Mouse (Mus musculus) G1E (cell line): Measurements from ENCODE around the gene Slc25a33.

Experiments used
- CTCF ChIP-seq: IDR thresholded peaks from 2 replicates; pipeline ENCODE4 v1.5.1; 2012; ENCODE audit warnings: low read depth, low read length, inconsistent platforms, mixed read lengths
- GATA1 ChIP-seq: IDR thresholded peaks from 2 replicates; pipeline ENCODE4 v1.6.1; 2012; ENCODE audit warnings: borderline replicate concordance, low read length, inconsistent platforms, mixed read lengths
- GATA2 ChIP-seq: IDR thresholded peaks from 2 replicates; pipeline ENCODE4 v1.6.1; 2012; ENCODE audit warnings: low read depth, low read length, inconsistent platforms, borderline replicate concordance
- TAL1 ChIP-seq: conservative IDR thresholded peaks from 2 replicates; pipeline ENCODE4 v1.6.1; 2012; ENCODE audit warnings: low read depth, low read length, inconsistent platforms, mixed read lengths

DNA sequence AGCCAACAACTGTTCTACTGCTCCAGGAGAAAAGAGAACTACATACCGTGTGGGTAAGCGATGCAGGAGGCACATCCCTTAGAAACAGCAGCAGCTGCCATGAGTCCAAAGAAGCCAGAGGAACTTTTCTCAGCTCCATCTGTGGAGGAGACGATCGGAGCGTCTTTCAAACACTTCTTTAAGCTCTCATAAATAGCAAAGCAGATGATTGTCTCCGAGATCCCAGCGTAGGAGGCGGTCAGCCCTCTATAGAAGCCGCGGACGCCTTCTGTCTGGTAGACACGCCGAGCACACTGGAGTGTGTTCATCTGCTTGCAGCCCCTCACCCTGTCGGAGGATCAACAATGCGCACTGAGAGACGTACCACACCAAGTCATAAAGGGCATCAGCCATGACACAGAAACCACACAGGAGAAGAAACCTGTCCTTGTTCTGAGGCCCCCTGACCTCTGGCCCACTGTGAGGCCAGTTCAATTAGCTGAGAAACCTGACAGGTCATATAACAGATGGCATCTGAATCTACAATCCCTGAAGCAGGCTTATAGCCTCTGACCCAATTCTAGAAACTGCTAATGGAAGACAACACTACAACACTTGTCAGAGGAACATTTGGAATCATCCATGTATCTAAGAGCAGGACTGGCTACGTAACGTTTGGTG, 24.9 kb downstream of the Slc25a33 start:
- no peak for TF ChIP-seq CTCF
- TF ChIP-seq TAL1 = no peak
- TF ChIP-seq GATA1 = no peak
- TF ChIP-seq GATA2 = no peak
